Mouse (Mus musculus): ENCODE data around the gene Camta2. TPM values are rescaled to one million over a fixed set of nuclear protein-coding genes. Genes with fewer than 3 reads are reported as not detected.

Gene Camta2
- polyA plus RNA-seq, 1 experiment from 2014 or later: 24.2 TPM

- Histone ChIP-seq H3K4me2 (replicated peaks) (no peak overlapping the region), H3K36me3 (replicated peaks; ENCODE audit: control insufficient read depth, insufficient read depth) (peaks cover 48% of the 10 kb centered on the region), H3K9me3 (ENCODE audit: control insufficient read depth, low read length) (no peaks in the 10 kb centered on the region), H3K4me1 (replicated peaks; ENCODE audit: control insufficient read depth, insufficient read depth, low read length) (peaks cover 15% of the 10 kb centered on the region), H3K27ac (no peak overlapping the region), H3K27me3 (ENCODE audit: control insufficient read depth, insufficient read depth, low read length) (no peaks in the 10 kb centered on the region), H3K9ac (no peak overlapping the region), H3K4me3 (replicated peaks; ENCODE audit: low read length) (no peak overlapping the region)
- WGBS: 85% methylated on average over 8 of the region's 8 CpGs
- no peak for ATAC-seq (ENCODE audit: low FRiP score)
- no peak for DNase-seq (ENCODE audit: low spot score)
Measured at GRCm38 (mm10) chr11:70660571-70660970, 27.3 kb downstream of the Camta2 start.

GRCm38 (mm10) chr11:70658942-70659341, 29.0 kb downstream of the Camta2 start:
- Histone ChIP-seq H3K27me3 (ENCODE audit: control insufficient read depth, insufficient read depth, low read length) (no peaks in the 10 kb centered on the region), H3K27ac (no peak overlapping the region), H3K9ac (no peak overlapping the region), H3K36me3 (replicated peaks; ENCODE audit: control insufficient read depth, insufficient read depth) (peaks cover 35% of the 10 kb centered on the region), H3K4me2 (replicated peaks) (no peak overlapping the region), H3K4me1 (replicated peaks; ENCODE audit: control insufficient read depth, insufficient read depth, low read length) (peaks cover 19% of the 10 kb centered on the region), H3K4me3 (replicated peaks; ENCODE audit: low read length) (no peak overlapping the region), H3K9me3 (ENCODE audit: control insufficient read depth, low read length) (no peaks in the 10 kb centered on the region)
- no peak for ATAC-seq (ENCODE audit: low FRiP score)
- DNase-seq (ENCODE audit: low spot score): no peak
- 78% methylated on average over 8 of the region's 8 CpGs for WGBS

- H3K27ac ChIP-seq: no peak overlapping the region
- no peak overlapping the region for H3K9ac ChIP-seq
- peaks cover 31% of the 10 kb centered on the region for H3K36me3 ChIP-seq (replicated peaks; ENCODE audit: control insufficient read depth, insufficient read depth)
- H3K4me3 ChIP-seq (replicated peaks; ENCODE audit: low read length): no peak overlapping the region
- no peak for DNase-seq (ENCODE audit: low spot score)
- no peak for ATAC-seq (ENCODE audit: low FRiP score)
- H3K4me1 ChIP-seq (replicated peaks; ENCODE audit: control insufficient read depth, insufficient read depth, low read length): peaks cover 19% of the 10 kb centered on the region
- H3K9me3 ChIP-seq (ENCODE audit: control insufficient read depth, low read length): no peaks in the 10 kb centered on the region
- no peak overlapping the region for H3K4me2 ChIP-seq (replicated peaks)
- WGBS: 90% methylated on average over 5 of the region's 5 CpGs
- H3K27me3 ChIP-seq (ENCODE audit: control insufficient read depth, insufficient read depth, low read length): no peaks in the 10 kb centered on the region
Measured at GRCm38 (mm10) chr11:70658521-70658920, 29.4 kb downstream of the Camta2 start.

- 60% methylated on average over 9 of the region's 9 CpGs for WGBS
- no peak overlapping the region for H3K27ac ChIP-seq
- H3K4me3 ChIP-seq (replicated peaks; ENCODE audit: low read length): no peak overlapping the region
- H3K9ac ChIP-seq: no peak overlapping the region
- DNase-seq (ENCODE audit: low spot score) (no peak), ATAC-seq (ENCODE audit: low FRiP score) (no peak)
- H3K27me3 ChIP-seq (ENCODE audit: control insufficient read depth, insufficient read depth, low read length): no peaks in the 10 kb centered on the region
- peaks cover 22% of the 10 kb centered on the region for H3K4me1 ChIP-seq (replicated peaks; ENCODE audit: control insufficient read depth, insufficient read depth, low read length)
- H3K36me3 ChIP-seq (replicated peaks; ENCODE audit: control insufficient read depth, insufficient read depth): peaks cover 25% of the 10 kb centered on the region
- H3K9me3 ChIP-seq (ENCODE audit: control insufficient read depth, low read length): no peaks in the 10 kb centered on the region
- H3K4me2 ChIP-seq (replicated peaks): no peak overlapping the region
Measured at GRCm38 (mm10) chr11:70657991-70658390, 29.9 kb downstream of the Camta2 start.

GRCm38 (mm10) chr11:70657573-70657972, 30.3 kb downstream of the Camta2 start:
- WGBS: 59% methylated on average over 6 of the region's 6 CpGs
- Histone ChIP-seq H3K4me2 (replicated peaks) (no peak overlapping the region), H3K27me3 (ENCODE audit: control insufficient read depth, insufficient read depth, low read length) (no peaks in the 10 kb centered on the region), H3K36me3 (replicated peaks; ENCODE audit: control insufficient read depth, insufficient read depth) (peaks cover 25% of the 10 kb centered on the region), H3K4me1 (replicated peaks; ENCODE audit: control insufficient read depth, insufficient read depth, low read length) (peaks cover 26% of the 10 kb centered on the region), H3K4me3 (replicated peaks; ENCODE audit: low read length) (no peak overlapping the region), H3K9me3 (ENCODE audit: control insufficient read depth, low read length) (no peaks in the 10 kb centered on the region), H3K9ac (no peak overlapping the region), H3K27ac (no peak overlapping the region)
- DNase-seq (ENCODE audit: low spot score): no peak
- ATAC-seq (ENCODE audit: low FRiP score): no peak

GRCm38 (mm10) chr11:70656964-70657363, 30.9 kb downstream of the Camta2 start, which contains the start of gene Eno3:
TSS of gene Eno3 (plus strand) at chr11:70657202.
- Histone ChIP-seq H3K27me3 (ENCODE audit: control insufficient read depth, insufficient read depth, low read length) (no peaks in the 10 kb centered on the region), H3K9ac (peak within 1 kb of the TSS; percentile 100), H3K4me1 (replicated peaks; ENCODE audit: control insufficient read depth, insufficient read depth, low read length) (peaks cover 29% of the 10 kb centered on the region), H3K4me2 (replicated peaks) (peak within 1 kb of the TSS; percentile 92), H3K4me3 (replicated peaks; ENCODE audit: low read length) (peak within 1 kb of the TSS; percentile 100), H3K9me3 (ENCODE audit: control insufficient read depth, low read length) (no peaks in the 10 kb centered on the region), H3K27ac (peak within 1 kb of the TSS; percentile 96; the same call in 1 of the 2 replicates), H3K36me3 (replicated peaks; ENCODE audit: control insufficient read depth, insufficient read depth) (peaks cover 25% of the 10 kb centered on the region)
- 4% methylated on average over 3 of the region's 3 CpGs for WGBS
- no peak for ATAC-seq (ENCODE audit: low FRiP score)
- no peak for DNase-seq (ENCODE audit: low spot score)

- Histone ChIP-seq H3K9me3 (ENCODE audit: control insufficient read depth, low read length) (no peaks in the 10 kb centered on the region), H3K36me3 (replicated peaks; ENCODE audit: control insufficient read depth, insufficient read depth) (peaks cover 26% of the 10 kb centered on the region), H3K4me2 (replicated peaks) (peak overlapping the region; percentile 92), H3K27ac (0 out of 2 replicates have a peak overlapping the region, but pooled peaks have one; percentile 96), H3K27me3 (ENCODE audit: control insufficient read depth, insufficient read depth, low read length) (no peaks in the 10 kb centered on the region), H3K9ac (peak overlapping the region; percentile 100), H3K4me3 (replicated peaks; ENCODE audit: low read length) (peak overlapping the region; percentile 100), H3K4me1 (replicated peaks; ENCODE audit: control insufficient read depth, insufficient read depth, low read length) (peaks cover 29% of the 10 kb centered on the region)
- ATAC-seq (ENCODE audit: low FRiP score) (no peak), DNase-seq (ENCODE audit: low spot score) (no peak)
- 5% methylated on average over 16 of the region's 16 CpGs for WGBS
Measured at GRCm38 (mm10) chr11:70656456-70656927, 31.4 kb downstream of the Camta2 start.

GRCm38 (mm10) chr11:70655571-70656455, 32.1 kb downstream of the Camta2 start:
- WGBS: under 1% methylated on average over 59 of the region's 61 CpGs
- peak overlapping the region; percentile 100 for H3K4me3 ChIP-seq (replicated peaks; ENCODE audit: low read length)
- ATAC-seq (ENCODE audit: low FRiP score) (no peak), DNase-seq (ENCODE audit: low spot score) (no peak)
- no peaks in the 10 kb centered on the region for H3K9me3 ChIP-seq (ENCODE audit: control insufficient read depth, low read length)
- peak overlapping the region; percentile 100 for H3K9ac ChIP-seq
- peaks cover 29% of the 10 kb centered on the region for H3K4me1 ChIP-seq (replicated peaks; ENCODE audit: control insufficient read depth, insufficient read depth, low read length)
- H3K27ac ChIP-seq: peak overlapping the region; percentile 96
- no peaks in the 10 kb centered on the region for H3K27me3 ChIP-seq (ENCODE audit: control insufficient read depth, insufficient read depth, low read length)
- H3K4me2 ChIP-seq (replicated peaks): peak overlapping the region; percentile 92
- H3K36me3 ChIP-seq (replicated peaks; ENCODE audit: control insufficient read depth, insufficient read depth): peaks cover 29% of the 10 kb centered on the region

GRCm38 (mm10) chr11:70654923-70655570, 32.9 kb downstream of the Camta2 start:
- peak; percentile 58 for ATAC-seq (ENCODE audit: low FRiP score)
- H3K27me3 ChIP-seq (ENCODE audit: control insufficient read depth, insufficient read depth, low read length): no peaks in the 10 kb centered on the region
- H3K9me3 ChIP-seq (ENCODE audit: control insufficient read depth, low read length): no peaks in the 10 kb centered on the region
- peak overlapping the region; percentile 96 for H3K27ac ChIP-seq
- H3K9ac ChIP-seq: peak overlapping the region; percentile 100
- peaks cover 29% of the 10 kb centered on the region for H3K4me1 ChIP-seq (replicated peaks; ENCODE audit: control insufficient read depth, insufficient read depth, low read length)
- 0% methylated on average over 48 of the region's 48 CpGs for WGBS
- H3K36me3 ChIP-seq (replicated peaks; ENCODE audit: control insufficient read depth, insufficient read depth): peaks cover 37% of the 10 kb centered on the region
- H3K4me2 ChIP-seq (replicated peaks): peak overlapping the region; percentile 92
- peak; percentile 82 for DNase-seq (ENCODE audit: low spot score)
- H3K4me3 ChIP-seq (replicated peaks; ENCODE audit: low read length): peak overlapping the region; percentile 100

All from hindbrain, embryonic 14.5 days (tissue).